Comparison of ENCODE assay signal across 30 mouse cellular contexts in the genomic region with DNA sequence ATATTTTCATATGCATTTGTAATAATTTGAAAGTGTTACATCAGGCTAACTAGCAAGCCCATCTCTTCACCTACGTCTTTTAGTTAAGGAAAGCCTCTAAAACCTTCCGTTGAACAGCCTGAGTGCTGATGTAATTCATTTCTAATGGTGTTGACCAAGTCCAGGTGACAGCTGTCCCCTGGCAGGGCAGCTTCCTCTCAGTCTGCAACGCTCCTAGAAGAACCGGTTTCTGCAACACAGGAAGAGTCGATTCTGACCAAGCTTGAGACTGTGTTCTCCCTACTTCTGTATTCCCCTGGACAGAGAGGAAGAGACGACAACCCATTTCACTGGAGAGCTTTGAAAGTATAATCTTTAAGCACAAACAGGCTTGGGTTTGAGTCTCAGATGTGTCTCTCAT. TPM values are rescaled to one million over a fixed set of nuclear protein-coding genes. Genes with fewer than 3 reads are reported as not detected.
DNase-seq lines count a peak whose midpoint lies in the region; ATAC-seq and TF ChIP-seq lines count a peak whose summit lies in the region.
"Had no signal": no experiment of that assay in that cellular context is flagged by ENCODE, and none has a peak within 500 bp of the region (broad histone marks: within the 10 kb centered on the region; RNA-seq: fewer than 3 reads in every experiment).

No protein-coding gene starts in this region.

- H3K9me3 ChIP-seq in lung, embryonic 14.5 days (ENCODE audit: low read depth, low read length), result no peaks in the 10 kb centered on the region
- H3K9me3 ChIP-seq in stomach, postnatal 0 days (ENCODE audit: control insufficient read depth, low read length), result no peaks in the 10 kb centered on the region
- H3K9me3 ChIP-seq: embryonic facial prominence, embryonic 13.5 days; forebrain, embryonic 10.5 days; forebrain, embryonic 15.5 days; heart, embryonic 10.5 days; heart, embryonic 15.5 days; hindbrain, embryonic 12.5 days; limb, embryonic 12.5 days; neural tube, embryonic 13.5 days had no signal

- intact Hi-C loops in left cerebral cortex, postnatal 10 days (cut with DNase I), result no loop called here

- H3K27ac ChIP-seq in lung, embryonic 14.5 days (ENCODE audit: low read depth), result no peak overlapping the region
- no peak overlapping the region for H3K27ac ChIP-seq in stomach, postnatal 0 days (replicated peaks)
- H3K27ac ChIP-seq: embryonic facial prominence, embryonic 13.5 days; forebrain, embryonic 10.5 days; forebrain, embryonic 15.5 days; heart, embryonic 10.5 days; heart, embryonic 15.5 days; hindbrain, embryonic 12.5 days; hindbrain, postnatal 0 days; limb, embryonic 12.5 days; neural tube, embryonic 13.5 days had no signal

- DNase-seq in lung, embryonic 14.5 days, result peak; percentile 32
- DNase-seq in lung, adult 2 months, result no peak
- no peak for DNase-seq in stomach, postnatal 0 days (ENCODE audit: low spot score)
- DNase-seq in frontal cortex, adult 2 months (ENCODE audit: extremely low spot score in 1 of 2, low spot score in 1 of 2), result no peak
- DNase-seq in layer of hippocampus, postnatal 10 days (ENCODE audit: low spot score in 2 of 2), result no peak
- no peak for DNase-seq in left cerebral cortex, postnatal 10 days (ENCODE audit: extremely low spot score in 1 of 2, low spot score in 2 of 2)
- DNase-seq: adrenal gland, postnatal 10 days; cerebellum, adult 11 months; cerebellum, adult 9-11 months; gastrocnemius, postnatal 14 days; heart, adult 11 months; kidney, adult 11 months; kidney, postnatal 14 days; layer of hippocampus, adult 9-11 months; lung, postnatal 10 days; thymus, postnatal 14 days had no signal

- H3K36me3 ChIP-seq in lung, embryonic 14.5 days (ENCODE audit: insufficient read depth), result no peaks in the 10 kb centered on the region
- no peaks in the 10 kb centered on the region for H3K36me3 ChIP-seq in stomach, postnatal 0 days (ENCODE audit: control insufficient read depth, insufficient read depth, low read length)
- H3K36me3 ChIP-seq: embryonic facial prominence, embryonic 13.5 days; forebrain, embryonic 10.5 days; forebrain, embryonic 15.5 days; heart, embryonic 10.5 days; heart, embryonic 15.5 days; hindbrain, embryonic 12.5 days; limb, embryonic 12.5 days; neural tube, embryonic 13.5 days had no signal

- H3K27me3 ChIP-seq in lung, embryonic 14.5 days (ENCODE audit: insufficient read depth, low read length), result no peaks in the 10 kb centered on the region
- no peaks in the 10 kb centered on the region for H3K27me3 ChIP-seq in stomach, postnatal 0 days (ENCODE audit: control insufficient read depth, insufficient read depth, low read length)
- H3K27me3 ChIP-seq: embryonic facial prominence, embryonic 13.5 days; forebrain, embryonic 15.5 days; heart, embryonic 15.5 days; hindbrain, embryonic 12.5 days; neural tube, embryonic 13.5 days; Patski had no signal

- no peak for TF ChIP-seq CTCF in lung, embryonic 14.5 days (IDR thresholded peaks at IDR 0.05; ENCODE audit: low read depth)
- no peak for TF ChIP-seq CTCF in lung, adult 2 months (IDR thresholded peaks at IDR 0.05; ENCODE audit: insufficient read depth, low read length)
- no peak for TF ChIP-seq CTCF in stomach, postnatal 0 days (IDR thresholded peaks at IDR 0.05; ENCODE audit: low read depth)

- no peak for TF ChIP-seq POLR2A in lung, adult 2 months (IDR thresholded peaks at IDR 0.05; ENCODE audit: borderline replicate concordance, extremely low read depth, low read depth, low read length)

- no peaks in the 10 kb centered on the region for H3K4me1 ChIP-seq in lung, embryonic 14.5 days (ENCODE audit: insufficient read depth)
- no peaks in the 10 kb centered on the region for H3K4me1 ChIP-seq in lung, adult 2 months (ENCODE audit: control insufficient read depth, insufficient read depth, low read length)
- H3K4me1 ChIP-seq in stomach, postnatal 0 days (replicated peaks; ENCODE audit: control insufficient read depth, insufficient read depth), result no peaks in the 10 kb centered on the region
- H3K4me1 ChIP-seq: embryonic facial prominence, embryonic 13.5 days; forebrain, embryonic 10.5 days; forebrain, embryonic 15.5 days; heart, embryonic 15.5 days; hindbrain, embryonic 12.5 days; limb, embryonic 12.5 days; neural tube, embryonic 13.5 days had no signal

- H3K4me3 ChIP-seq in lung, embryonic 14.5 days (ENCODE audit: low read depth, low read length), result no peak overlapping the region
- no peak overlapping the region for H3K4me3 ChIP-seq in lung, adult 2 months (replicated peaks; ENCODE audit: extremely low read depth, low read depth, low read length)
- no peak overlapping the region for H3K4me3 ChIP-seq in stomach, postnatal 0 days (ENCODE audit: low read depth, low read length)
- H3K4me3 ChIP-seq: embryonic facial prominence, embryonic 13.5 days; forebrain, embryonic 10.5 days; forebrain, embryonic 15.5 days; heart, embryonic 10.5 days; heart, embryonic 15.5 days; hindbrain, embryonic 12.5 days; limb, embryonic 12.5 days; neural tube, embryonic 13.5 days had no signal

- no peak overlapping the region for H3K4me2 ChIP-seq in lung, embryonic 14.5 days
- no peak overlapping the region for H3K4me2 ChIP-seq in stomach, postnatal 0 days (replicated peaks; ENCODE audit: low read depth)
- H3K4me2 ChIP-seq: embryonic facial prominence, embryonic 13.5 days; forebrain, embryonic 15.5 days; heart, embryonic 15.5 days; hindbrain, embryonic 12.5 days; limb, embryonic 12.5 days; midbrain, embryonic 11.5 days; neural tube, embryonic 13.5 days had no signal

- TF ChIP-seq EP300 in stomach, postnatal 0 days (optimal IDR thresholded peaks at IDR 0.05), result no peak

- no peak overlapping the region for H3K9ac ChIP-seq in lung, embryonic 14.5 days
- H3K9ac ChIP-seq in stomach, postnatal 0 days (ENCODE audit: low read length), result no peak overlapping the region
- H3K9ac ChIP-seq: embryonic facial prominence, embryonic 13.5 days; forebrain, embryonic 15.5 days; heart, embryonic 15.5 days; hindbrain, embryonic 12.5 days; limb, embryonic 12.5 days; neural tube, embryonic 13.5 days had no signal

- ATAC-seq in lung, embryonic 14.5 days (ENCODE audit: insufficient read depth), result 0 out of 2 replicates have a peak, but pooled peaks have one; percentile 38
- ATAC-seq in hematopoietic stem cell, adult 5-6 weeks (replicated peaks in 1 of 2; ENCODE audit: insufficient read depth in 1 of 2, low FRiP score in 2 of 2, low TSS enrichment in 1 of 2, low read depth in 1 of 2, poor library complexity in 2 of 2, severe bottlenecking in 2 of 2), result peak; percentile 52 to 54; a peak in 2 of 4 replicates
- peak; percentile 76 for ATAC-seq in megakaryocyte progenitor cell, adult 5-6 weeks (replicated peaks; ENCODE audit: poor library complexity)
- ATAC-seq in stomach, postnatal 0 days (ENCODE audit: low FRiP score, low TSS enrichment), result peak; percentile 78; the same call in 1 of the 2 replicates
- ATAC-seq: forebrain, embryonic 15.5 days; hindbrain, postnatal 0 days; midbrain, embryonic 16.5 days; Patski had no signal

- WGBS in lung, embryonic 14.5 days, result 43% methylated on average over 6 of the region's 6 CpGs
- 33% methylated on average over 6 of the region's 6 CpGs for WGBS in lung, adult 2 months
- 45% methylated on average over 6 of the region's 6 CpGs for WGBS in stomach, postnatal 0 days

RNA-seq across cellular contexts. Expression of gene Nup160, which starts 21.6 kb away (rescaled TPM):
- polyA plus RNA-seq in lung, embryonic 14.5 days (2014; fragmentation: Nextera tagmentation; extraction: Ambion mirVana), result 59.6 and 63.9 TPM in 2 replicates
- 4.6 and 7.7 TPM in 2 replicates for polyA plus RNA-seq in lung, adult 2 months (2012; rRNA removed)
- total RNA-seq in hematopoietic stem cell, adult 5-6 weeks (2017), result 49.7 and 56.0 TPM in 2 replicates
- 79.3 and 81.3 TPM in 2 replicates for total RNA-seq in megakaryocyte progenitor cell, adult 5-6 weeks (2015)
- total RNA-seq in megakaryocyte progenitor cell, adult 5-6 weeks (2017), result 50.9 and 61.7 TPM in 2 replicates
- polyA plus RNA-seq in stomach, postnatal 0 days (2015; fragmentation: Nextera tagmentation; extraction: Ambion mirVana), result 8.1 and 8.4 TPM in 2 replicates
- polyA plus RNA-seq in frontal cortex, adult 2 months (2012; rRNA removed), result 13.7 and 14.1 TPM in 2 replicates
- total RNA-seq in layer of hippocampus, postnatal 10 days (2021), result 10 to 100 TPM; 17.6 to 20.2 TPM
- total RNA-seq in left cerebral cortex, postnatal 10 days (2021), result 10 to 100 TPM; 20.4 to 21.5 TPM
